In the genomic region with DNA sequence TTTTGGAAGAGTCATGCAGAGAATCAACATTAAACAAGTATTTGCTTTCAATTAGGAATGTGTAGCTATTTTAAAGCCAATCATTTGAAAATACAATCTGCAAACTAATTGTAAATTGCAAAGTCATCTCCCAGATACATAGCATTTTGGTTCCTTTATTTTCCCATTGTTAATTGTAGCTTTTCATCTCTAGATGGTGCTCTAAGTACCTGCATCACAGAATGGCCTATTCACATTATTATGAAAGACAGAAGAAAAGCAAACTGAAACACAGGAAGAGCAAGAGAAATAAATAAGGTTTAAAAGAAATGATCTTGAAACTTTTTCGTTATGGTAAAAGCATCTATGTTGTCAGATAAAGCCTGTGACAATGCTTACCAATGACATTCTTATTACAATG, we compare ENCODE assay signal across 21 mouse cellular contexts.
A peak's percentile ranks its signal among the peaks of the same experiment; 100 is the strongest.
DNase-seq lines count a peak whose midpoint lies in the region; ATAC-seq and TF ChIP-seq lines count a peak whose summit lies in the region.
"Had no signal": no experiment of that assay in that cellular context is flagged by ENCODE, and none has a peak within 500 bp of the region (broad histone marks: within the 10 kb centered on the region; RNA-seq: fewer than 3 reads in every experiment).

No protein-coding gene starts in this region.

- H3K36me3 ChIP-seq in intestine, postnatal 0 days (ENCODE audit: control insufficient read depth, insufficient read depth) = no peaks in the 10 kb centered on the region
- H3K36me3 ChIP-seq in intestine, embryonic 16.5 days (ENCODE audit: control insufficient read depth, insufficient read depth, low read length) = no peaks in the 10 kb centered on the region
- H3K36me3 ChIP-seq: heart, embryonic 10.5 days; neural tube, embryonic 15.5 days; stomach, embryonic 15.5 days had no signal

- H3K4me2 ChIP-seq in intestine, postnatal 0 days (replicated peaks; ENCODE audit: low read depth) = no peak overlapping the region
- H3K4me2 ChIP-seq in intestine, embryonic 16.5 days (ENCODE audit: low read depth, low read length) = no peak overlapping the region
- H3K4me2 ChIP-seq: neural tube, embryonic 15.5 days; stomach, embryonic 15.5 days had no signal

- peak; percentile 24; the same call in 1 of the 2 replicates for TF ChIP-seq CTCF in intestine, postnatal 0 days (IDR thresholded peaks at IDR 0.05; ENCODE audit: low read depth)
- peak; percentile 24; the same call in 1 of the 2 replicates for TF ChIP-seq CTCF in cortical plate, adult 2 months (IDR thresholded peaks at IDR 0.05; ENCODE audit: extremely low read depth, insufficient read depth, low read length)

- no peaks in the 10 kb centered on the region for H3K4me1 ChIP-seq in intestine, postnatal 0 days (replicated peaks; ENCODE audit: control insufficient read depth, insufficient read depth, low read length)
- no peaks in the 10 kb centered on the region for H3K4me1 ChIP-seq in intestine, embryonic 16.5 days (ENCODE audit: control insufficient read depth, insufficient read depth, low read length)
- no peaks in the 10 kb centered on the region for H3K4me1 ChIP-seq in cortical plate, adult 2 months (ENCODE audit: control insufficient read depth, insufficient read depth, low read length)
- H3K4me1 ChIP-seq: heart, embryonic 10.5 days; neural tube, embryonic 15.5 days; stomach, embryonic 15.5 days had no signal

- 75% methylated on average over 1 of the region's 1 CpGs for WGBS in intestine, postnatal 0 days
- WGBS in intestine, embryonic 16.5 days = 60% methylated on average over 1 of the region's 1 CpGs

- ATAC-seq in intestine, postnatal 0 days = no peak
- no peak for ATAC-seq in intestine, embryonic 16.5 days
- ATAC-seq: forebrain, embryonic 16.5 days had no signal

- no peak for TF ChIP-seq POLR2A in cortical plate, adult 2 months (IDR thresholded peaks at IDR 0.05; ENCODE audit: extremely low read depth, insufficient read depth, low read length)

- peak; percentile 4 for DNase-seq in embryo, embryonic 11 days
- no peak for DNase-seq in embryo, embryonic 10 days (ENCODE audit: low spot score)
- peak; percentile 17 for DNase-seq in 416B (ENCODE audit: low read depth)
- no peak for DNase-seq in urinary bladder, adult 2 months (ENCODE audit: low spot score)
- DNase-seq: adrenal gland, postnatal 10 days; cerebellum, postnatal 36 days; gastrocnemius, postnatal 14 days; heart, postnatal 4 days; kidney, postnatal 14 days; lung, postnatal 14 days; right cerebral cortex, adult 18-20 months; spleen, adult 18-20 months; thymus, postnatal 25 days had no signal

- no peak overlapping the region for H3K27ac ChIP-seq in intestine, postnatal 0 days (ENCODE audit: low read depth, low read length)
- no peak overlapping the region for H3K27ac ChIP-seq in intestine, embryonic 16.5 days (ENCODE audit: low read length)
- H3K27ac ChIP-seq in cortical plate, adult 2 months (ENCODE audit: insufficient read depth, low read length) = no peak overlapping the region
- H3K27ac ChIP-seq: heart, embryonic 10.5 days; liver, embryonic 14.5 days; neural tube, embryonic 15.5 days; stomach, embryonic 15.5 days had no signal

- H3K4me3 ChIP-seq in intestine, postnatal 0 days (ENCODE audit: low read depth, low read length) = no peak overlapping the region
- H3K4me3 ChIP-seq in intestine, embryonic 16.5 days (ENCODE audit: low read length) = no peak overlapping the region
- H3K4me3 ChIP-seq in cortical plate, adult 2 months (ENCODE audit: insufficient read depth, low read length) = no peak overlapping the region
- H3K4me3 ChIP-seq: heart, embryonic 10.5 days; neural tube, embryonic 15.5 days; stomach, embryonic 15.5 days had no signal

- H3K9ac ChIP-seq in intestine, postnatal 0 days (ENCODE audit: low read depth, low read length) = no peak overlapping the region
- no peak overlapping the region for H3K9ac ChIP-seq in intestine, embryonic 16.5 days (ENCODE audit: low read depth, low read length)
- H3K9ac ChIP-seq: liver, embryonic 14.5 days; neural tube, embryonic 15.5 days; stomach, embryonic 15.5 days had no signal

- no peaks in the 10 kb centered on the region for H3K9me3 ChIP-seq in intestine, postnatal 0 days (ENCODE audit: control insufficient read depth)
- H3K9me3 ChIP-seq in intestine, embryonic 16.5 days (ENCODE audit: control insufficient read depth, low read length) = no peaks in the 10 kb centered on the region
- H3K9me3 ChIP-seq: heart, embryonic 10.5 days; neural tube, embryonic 15.5 days; stomach, embryonic 15.5 days had no signal

- H3K27me3 ChIP-seq in intestine, postnatal 0 days (replicated peaks; ENCODE audit: control insufficient read depth, insufficient read depth, low read length) = no peaks in the 10 kb centered on the region
- H3K27me3 ChIP-seq in intestine, embryonic 16.5 days (replicated peaks; ENCODE audit: control insufficient read depth, insufficient read depth, low read length) = no peaks in the 10 kb centered on the region
- H3K27me3 ChIP-seq: neural tube, embryonic 15.5 days; stomach, embryonic 15.5 days had no signal

Comparison
In these comparisons a context has a peak if more than half of its experiments do, and no peak if none do; other contexts are left out.
1. DNase-seq: peak in embryo, embryonic 11 days (single experiment) and 416B (single experiment); none in embryo, embryonic 10 days (single experiment) and urinary bladder, adult 2 months (single experiment).